In genomic region chr15:77368818-77369320, GRCm38 (mm10) we compare ENCODE assay signal across 10 mouse cellular contexts. TPM values are rescaled to one million over a fixed set of nuclear protein-coding genes. Genes with fewer than 3 reads are reported as not detected.
DNase-seq lines count a peak whose midpoint lies in the region; ATAC-seq and TF ChIP-seq lines count a peak whose summit lies in the region.
"Had no signal": no experiment of that assay in that cellular context is flagged by ENCODE, and none has a peak within 500 bp of the region (broad histone marks: within the 10 kb centered on the region; RNA-seq: fewer than 3 reads in every experiment).

No protein-coding gene starts in this region.

- DNase-seq in cerebellum, adult 9-10 months: peak; percentile 40
- no peak for DNase-seq in cerebellum, adult 11 months
- peak; percentile 29 for DNase-seq in kidney, adult 11 months
- no peak for DNase-seq in kidney, adult 8-10 months
- DNase-seq in layer of hippocampus, adult 8-10 months (ENCODE audit: low spot score in 2 of 2): no peak
- DNase-seq in gastrocnemius, adult 18-20 months (ENCODE audit: low spot score): no peak

- H3K4me1 ChIP-seq in E14TG2a.4 (replicated peaks; ENCODE audit: low read depth, low read length): peaks cover 60% of the 10 kb centered on the region
- peaks cover 35% of the 10 kb centered on the region for H3K4me1 ChIP-seq in limb, embryonic 13.5 days

- ATAC-seq in limb, embryonic 13.5 days (ENCODE audit: low FRiP score, low read depth): no peak

- no peak for TF ChIP-seq CTCF in E14TG2a.4 (conservative IDR thresholded peaks at IDR 0.05; ENCODE audit: low read length)

- no peak overlapping the region for H3K9ac ChIP-seq in limb, embryonic 13.5 days

- no peak overlapping the region for H3K27ac ChIP-seq in limb, embryonic 13.5 days

- 81% methylated on average over 12 of the region's 12 CpGs for WGBS in limb, embryonic 13.5 days

- H3K36me3 ChIP-seq in E14TG2a.4 (ENCODE audit: insufficient read depth, low read length): 0 out of 2 replicates have a peak, but pooled peaks cover 2% of the 10 kb centered on the region
- H3K36me3 ChIP-seq in limb, embryonic 13.5 days: no peaks in the 10 kb centered on the region

- H3K4me2 ChIP-seq in limb, embryonic 13.5 days (replicated peaks): peak overlapping the region; percentile 54; the same call in 1 of the 2 replicates

- H3K9me3 ChIP-seq in E14TG2a.4 (ENCODE audit: low read length): peaks cover 13% of the 10 kb centered on the region
- H3K9me3 ChIP-seq in limb, embryonic 13.5 days: no peaks in the 10 kb centered on the region

- peak overlapping the region; percentile 50 for H3K4me3 ChIP-seq in E14TG2a.4 (replicated peaks; ENCODE audit: low read length)
- no peak overlapping the region for H3K4me3 ChIP-seq in limb, embryonic 13.5 days

- H3K27me3 ChIP-seq in E14TG2a.4 (ENCODE audit: insufficient read depth, low read length): peaks cover 11% of the 10 kb centered on the region
- H3K27me3 ChIP-seq in limb, embryonic 13.5 days: no peaks in the 10 kb centered on the region

RNA-seq across cellular contexts. Expression of gene Apol7a, which starts 30.0 kb away (rescaled TPM):
- not detected in 2 replicates for polyA plus RNA-seq in limb, embryonic 13.5 days (2015; fragmentation: Nextera tagmentation; extraction: Ambion mirVana)
- 1 to 10 TPM in 1 of 4 experiments, under 1 TPM in 2, not detected in 1; 0.14 to 1.3 (median 0.82) TPM for total RNA-seq in layer of hippocampus, adult 8-10 months (2022)
- total RNA-seq in gastrocnemius, adult 18-20 months (2021): 1 to 10 TPM in 1 of 2 experiments, under 1 TPM in 1; 0.76 to 1.1 TPM
- polyA plus RNA-seq: brain, embryonic 14.5 days had no signal

RNA-seq across cellular contexts. Expression of gene Apol9a, which starts 42.1 kb away (rescaled TPM):
- polyA plus RNA-seq in limb, embryonic 13.5 days (2015; fragmentation: Nextera tagmentation; extraction: Ambion mirVana): not detected in 2 replicates
- total RNA-seq in layer of hippocampus, adult 8-10 months (2022): under 1 TPM in 1 of 4 experiments, not detected in 3; 0.32 TPM
- total RNA-seq in gastrocnemius, adult 18-20 months (2021): not detected
- total RNA-seq: gastrocnemius, postnatal 4 days had no signal

Comparison
In these comparisons a context has a peak if more than half of its experiments do, and no peak if none do; other contexts are left out.
1. DNase-seq: peak in cerebellum, adult 9-10 months (single experiment) and kidney, adult 11 months (single experiment); none in cerebellum, adult 11 months (single experiment), kidney, adult 8-10 months (0 of 2), layer of hippocampus, adult 8-10 months (0 of 2) and gastrocnemius, adult 18-20 months (single experiment).